Mouse (Mus musculus): ENCODE data around the gene 2900026A02Rik. TPM values are rescaled to one million over a fixed set of nuclear protein-coding genes. Genes with fewer than 3 reads are reported as not detected.

The 2900026A02Rik gene
- polyA plus RNA-seq, 1 experiment from 2014 or later = 1.2 TPM

DNA sequence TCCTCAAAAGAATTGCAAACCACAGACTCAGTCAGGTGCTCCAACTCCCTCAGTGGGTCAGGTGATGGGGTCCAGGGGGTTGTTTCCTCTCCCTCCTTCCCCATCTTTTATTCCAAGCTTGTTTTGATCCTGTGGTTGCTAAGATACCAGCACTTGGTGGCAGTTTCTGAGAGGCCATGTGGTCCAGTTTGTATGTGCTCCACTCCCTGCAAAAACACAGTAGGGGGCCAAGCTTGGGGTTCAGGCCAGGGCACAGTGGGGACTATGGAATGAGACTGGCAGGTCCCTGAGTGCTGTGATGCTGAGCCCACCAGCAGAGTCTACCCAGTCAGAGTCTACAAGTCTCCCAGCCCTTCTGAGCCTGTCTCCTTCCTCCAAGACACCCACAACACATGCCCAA lies 171.2 kb downstream of the 2900026A02Rik start:
- Histone ChIP-seq H3K9ac (ENCODE audit: low read length) (no peak overlapping the region), H3K4me3 (ENCODE audit: low read depth, low read length) (no peak overlapping the region), H3K4me1 (ENCODE audit: control insufficient read depth, insufficient read depth, low read length) (0 out of 2 replicates have a peak, but pooled peaks cover 2% of the 10 kb centered on the region), H3K27me3 (ENCODE audit: control insufficient read depth, insufficient read depth, low read length) (no peaks in the 10 kb centered on the region), H3K36me3 (ENCODE audit: control insufficient read depth, insufficient read depth, low read length) (no peaks in the 10 kb centered on the region), H3K9me3 (ENCODE audit: control insufficient read depth, low read length) (no peaks in the 10 kb centered on the region), H3K27ac (ENCODE audit: low read depth, low read length) (no peak overlapping the region), H3K4me2 (no peak overlapping the region)
- no peak for ATAC-seq (ENCODE audit: low FRiP score)
- DNase-seq (ENCODE audit: low spot score, missing footprints) = no peak

DNA sequence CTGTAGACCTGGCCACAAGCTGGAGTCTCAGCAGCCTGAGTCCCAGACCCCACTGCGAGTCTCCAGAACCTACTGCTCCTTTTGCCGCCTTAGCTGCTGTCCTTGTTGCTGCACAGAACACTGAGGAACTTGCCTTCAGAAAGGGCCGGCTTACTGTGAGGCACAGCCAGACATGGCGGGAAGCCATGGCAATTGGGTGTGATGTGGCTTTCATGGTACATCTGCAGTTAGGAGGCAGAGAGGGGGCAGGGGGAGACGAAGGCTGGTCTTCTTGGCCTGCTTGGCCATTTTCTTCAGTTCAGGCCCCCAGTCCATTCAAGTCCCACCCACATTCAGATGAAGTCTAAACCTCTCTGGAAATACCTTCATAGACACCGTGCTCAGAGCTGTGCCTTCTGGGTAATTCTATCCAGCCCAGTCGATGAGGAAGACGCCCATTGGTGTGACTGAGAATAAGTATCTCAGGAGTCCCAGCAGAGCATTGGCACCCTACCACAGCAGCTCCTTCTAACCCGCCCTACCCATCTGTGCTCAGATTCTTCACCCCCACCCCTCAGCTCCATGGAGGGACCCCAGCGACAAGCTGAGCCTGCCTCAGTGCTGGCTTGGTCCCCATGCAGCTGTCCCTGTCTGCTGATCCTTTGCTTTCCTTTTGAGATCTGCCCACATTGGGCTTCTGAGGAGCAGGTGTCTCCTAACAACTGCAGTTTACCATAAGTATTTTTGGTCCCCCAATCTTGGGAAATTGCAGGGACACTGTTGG lies 175.3 kb downstream of the 2900026A02Rik start:
- H3K27me3 ChIP-seq (ENCODE audit: control insufficient read depth, insufficient read depth, low read length) = no peaks in the 10 kb centered on the region
- ATAC-seq (ENCODE audit: low FRiP score) = no peak
- H3K9ac ChIP-seq (ENCODE audit: low read length) = no peak overlapping the region
- H3K4me3 ChIP-seq (ENCODE audit: low read depth, low read length) = no peak overlapping the region
- no peaks in the 10 kb centered on the region for H3K36me3 ChIP-seq (ENCODE audit: control insufficient read depth, insufficient read depth, low read length)
- no peak overlapping the region for H3K27ac ChIP-seq (ENCODE audit: low read depth, low read length)
- no peaks in the 10 kb centered on the region for H3K9me3 ChIP-seq (ENCODE audit: control insufficient read depth, low read length)
- H3K4me1 ChIP-seq (ENCODE audit: control insufficient read depth, insufficient read depth, low read length) = peaks cover 14% of the 10 kb centered on the region
- H3K4me2 ChIP-seq = no peak overlapping the region
- WGBS = 90% methylated on average over 10 of the region's 10 CpGs
- no peak for DNase-seq (ENCODE audit: low spot score, missing footprints)

DNA sequence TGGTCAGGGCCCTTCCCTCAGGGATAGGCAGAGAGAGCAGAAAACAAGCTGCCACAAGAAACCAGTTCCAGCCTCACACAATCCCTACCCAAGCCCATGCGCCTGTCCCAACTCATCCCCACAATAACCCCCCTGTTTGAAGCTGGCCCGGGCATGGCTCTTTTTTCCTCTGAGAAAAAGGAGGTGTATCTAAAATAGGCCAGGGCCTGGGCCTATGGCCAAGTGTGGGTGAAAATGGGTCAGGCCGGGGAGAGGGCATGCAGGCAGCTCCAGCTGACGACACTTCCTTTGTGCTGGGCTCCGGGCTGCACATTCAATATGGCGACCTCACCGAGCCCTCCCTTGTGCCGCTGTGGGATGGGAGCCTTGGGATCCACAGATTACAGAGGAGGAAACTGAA lies 177.5 kb downstream of the 2900026A02Rik start:
- ATAC-seq (ENCODE audit: low FRiP score) (no peak), DNase-seq (ENCODE audit: low spot score, missing footprints) (no peak)
- Histone ChIP-seq H3K9me3 (ENCODE audit: control insufficient read depth, low read length) (no peaks in the 10 kb centered on the region), H3K9ac (ENCODE audit: low read length) (no peak overlapping the region), H3K36me3 (ENCODE audit: control insufficient read depth, insufficient read depth, low read length) (no peaks in the 10 kb centered on the region), H3K27me3 (ENCODE audit: control insufficient read depth, insufficient read depth, low read length) (no peaks in the 10 kb centered on the region), H3K27ac (ENCODE audit: low read depth, low read length) (no peak overlapping the region), H3K4me2 (no peak overlapping the region), H3K4me1 (ENCODE audit: control insufficient read depth, insufficient read depth, low read length) (peaks cover 12% of the 10 kb centered on the region), H3K4me3 (ENCODE audit: low read depth, low read length) (no peak overlapping the region)
- WGBS = 87% methylated on average over 8 of the region's 8 CpGs

DNA sequence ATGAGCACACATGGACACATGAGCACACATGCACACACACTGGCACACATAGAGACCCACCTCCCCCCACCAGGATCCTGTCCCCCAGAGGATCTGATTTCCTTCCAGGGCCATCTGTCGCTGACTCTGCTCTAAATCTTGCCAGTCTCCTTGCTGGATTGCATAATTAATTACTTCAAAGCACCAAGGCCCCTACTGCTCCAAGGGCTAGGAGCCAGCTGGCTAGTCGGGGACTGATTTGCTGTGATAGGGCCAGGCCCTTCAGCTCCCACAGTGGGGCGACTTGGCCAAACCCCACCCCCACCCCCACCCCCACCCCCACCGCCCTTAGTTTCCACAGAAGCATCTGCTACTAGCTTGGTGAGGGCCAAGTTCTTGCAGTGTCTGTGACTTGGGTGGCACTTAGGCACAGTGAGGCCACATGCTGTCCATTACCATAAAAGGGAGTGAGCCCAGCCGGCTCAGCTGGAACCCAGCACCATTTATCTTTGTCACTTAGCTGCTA lies 179.4 kb downstream of the 2900026A02Rik start:
- peak; percentile 89 for DNase-seq (ENCODE audit: low spot score, missing footprints)
- Histone ChIP-seq H3K4me1 (ENCODE audit: control insufficient read depth, insufficient read depth, low read length) (peaks cover 12% of the 10 kb centered on the region), H3K9ac (ENCODE audit: low read length) (no peak overlapping the region), H3K9me3 (ENCODE audit: control insufficient read depth, low read length) (no peaks in the 10 kb centered on the region), H3K27me3 (ENCODE audit: control insufficient read depth, insufficient read depth, low read length) (no peaks in the 10 kb centered on the region), H3K27ac (ENCODE audit: low read depth, low read length) (peak overlapping the region; percentile 57), H3K4me2 (no peak overlapping the region), H3K4me3 (ENCODE audit: low read depth, low read length) (no peak overlapping the region), H3K36me3 (ENCODE audit: control insufficient read depth, insufficient read depth, low read length) (no peaks in the 10 kb centered on the region)
- WGBS = 11% methylated on average over 5 of the region's 5 CpGs
- peak; percentile 93 for ATAC-seq (ENCODE audit: low FRiP score)

DNA sequence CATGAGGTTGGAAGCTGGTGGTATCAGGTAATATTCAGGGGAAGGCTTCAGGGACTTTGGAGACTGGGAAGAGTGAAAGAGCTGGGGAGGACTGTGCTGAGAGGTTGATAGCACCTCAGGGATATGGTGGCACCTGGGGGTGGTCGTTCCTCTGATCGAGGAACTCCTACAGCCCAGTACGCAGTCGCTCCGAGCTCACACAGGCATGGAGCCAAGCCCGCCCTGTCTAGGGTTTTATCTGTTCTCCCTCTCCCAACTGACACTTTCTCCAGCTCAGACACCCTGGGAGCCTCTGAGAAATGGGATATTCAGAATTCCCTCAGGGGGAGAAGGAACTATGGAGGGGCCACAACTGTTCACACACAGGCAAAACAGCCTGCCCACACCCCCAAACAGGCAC lies 180.3 kb downstream of the 2900026A02Rik start:
- no peaks in the 10 kb centered on the region for H3K27me3 ChIP-seq (ENCODE audit: control insufficient read depth, insufficient read depth, low read length)
- H3K4me1 ChIP-seq (ENCODE audit: control insufficient read depth, insufficient read depth, low read length) = peaks cover 12% of the 10 kb centered on the region
- H3K4me2 ChIP-seq = no peak overlapping the region
- DNase-seq (ENCODE audit: low spot score, missing footprints) (no peak), ATAC-seq (ENCODE audit: low FRiP score) (no peak)
- H3K9me3 ChIP-seq (ENCODE audit: control insufficient read depth, low read length) = no peaks in the 10 kb centered on the region
- H3K9ac ChIP-seq (ENCODE audit: low read length) = no peak overlapping the region
- no peaks in the 10 kb centered on the region for H3K36me3 ChIP-seq (ENCODE audit: control insufficient read depth, insufficient read depth, low read length)
- 91% methylated on average over 6 of the region's 6 CpGs for WGBS
- H3K4me3 ChIP-seq (ENCODE audit: low read depth, low read length) = no peak overlapping the region
- peak overlapping the region; percentile 57; the same call in 1 of the 2 replicates for H3K27ac ChIP-seq (ENCODE audit: low read depth, low read length)

DNA sequence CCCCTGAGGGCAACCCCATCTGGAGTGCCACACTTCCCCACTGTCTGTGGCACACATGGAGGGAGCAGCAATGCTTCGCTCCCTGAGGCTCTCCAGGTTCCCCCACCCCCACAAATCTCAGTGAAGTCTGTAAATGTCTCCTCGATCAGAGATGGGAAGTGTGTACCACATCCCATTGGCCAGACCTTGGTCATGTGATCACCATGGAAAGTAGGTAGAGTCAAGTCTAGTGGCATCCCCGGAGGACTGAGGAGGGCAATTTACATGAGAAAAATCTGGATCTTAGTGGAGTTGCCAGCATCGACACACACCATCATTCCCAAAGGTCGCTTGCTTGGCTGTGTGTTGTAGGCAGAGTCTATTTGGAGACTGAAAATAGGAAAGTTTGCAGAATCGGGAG lies 182.4 kb downstream of the 2900026A02Rik start:
- no peak for ATAC-seq (ENCODE audit: low FRiP score)
- no peak overlapping the region for H3K9ac ChIP-seq (ENCODE audit: low read length)
- H3K27ac ChIP-seq (ENCODE audit: low read depth, low read length) = no peak overlapping the region
- H3K4me1 ChIP-seq (ENCODE audit: control insufficient read depth, insufficient read depth, low read length) = peaks cover 12% of the 10 kb centered on the region
- 79% methylated on average over 6 of the region's 6 CpGs for WGBS
- no peak overlapping the region for H3K4me3 ChIP-seq (ENCODE audit: low read depth, low read length)
- no peaks in the 10 kb centered on the region for H3K9me3 ChIP-seq (ENCODE audit: control insufficient read depth, low read length)
- H3K36me3 ChIP-seq (ENCODE audit: control insufficient read depth, insufficient read depth, low read length) = no peaks in the 10 kb centered on the region
- DNase-seq (ENCODE audit: low spot score, missing footprints) = no peak
- no peaks in the 10 kb centered on the region for H3K27me3 ChIP-seq (ENCODE audit: control insufficient read depth, insufficient read depth, low read length)
- H3K4me2 ChIP-seq = no peak overlapping the region

Other genes starting within 250 kb of the 2900026A02Rik start
- 4.2 and 4.6 TPM in 2 replicates for gene Grk3, start 205.4 kb downstream of the 2900026A02Rik start, polyA plus RNA-seq (2014; fragmentation: Nextera tagmentation; extraction: Ambion mirVana)
- gene Crybb2, start 151.1 kb downstream of the 2900026A02Rik start, polyA plus RNA-seq (2014; fragmentation: Nextera tagmentation; extraction: Ambion mirVana) = not detected in 2 replicates
- gene Crybb3, start 139.7 kb downstream of the 2900026A02Rik start, polyA plus RNA-seq (2014; fragmentation: Nextera tagmentation; extraction: Ambion mirVana) = 0.18 TPM in 1 of 2 replicates, not detected in the other
- 0.16 TPM in 1 of 2 replicates, not detected in the other for gene Tmem211, start 5.7 kb upstream of the 2900026A02Rik start, polyA plus RNA-seq (2014; fragmentation: Nextera tagmentation; extraction: Ambion mirVana)
- 10.8 TPM in 2 replicates for gene Sgsm1, start 89.5 kb upstream of the 2900026A02Rik start, polyA plus RNA-seq (2014; fragmentation: Nextera tagmentation; extraction: Ambion mirVana)
- not detected in 2 replicates for gene Aym1, start 136.1 kb upstream of the 2900026A02Rik start, polyA plus RNA-seq (2014; fragmentation: Nextera tagmentation; extraction: Ambion mirVana)